Mouse (Mus musculus): ENCODE data around the gene Camk2d. TPM values are rescaled to one million over a fixed set of nuclear protein-coding genes. Genes with fewer than 3 reads are reported as not detected.
A peak's percentile ranks its signal among the peaks of the same experiment; 100 is the strongest.

Camk2d gene
- total and polyA plus RNA-seq, 3 experiments, result 66.1 to 80.4 (median 77.3) TPM

DNA sequence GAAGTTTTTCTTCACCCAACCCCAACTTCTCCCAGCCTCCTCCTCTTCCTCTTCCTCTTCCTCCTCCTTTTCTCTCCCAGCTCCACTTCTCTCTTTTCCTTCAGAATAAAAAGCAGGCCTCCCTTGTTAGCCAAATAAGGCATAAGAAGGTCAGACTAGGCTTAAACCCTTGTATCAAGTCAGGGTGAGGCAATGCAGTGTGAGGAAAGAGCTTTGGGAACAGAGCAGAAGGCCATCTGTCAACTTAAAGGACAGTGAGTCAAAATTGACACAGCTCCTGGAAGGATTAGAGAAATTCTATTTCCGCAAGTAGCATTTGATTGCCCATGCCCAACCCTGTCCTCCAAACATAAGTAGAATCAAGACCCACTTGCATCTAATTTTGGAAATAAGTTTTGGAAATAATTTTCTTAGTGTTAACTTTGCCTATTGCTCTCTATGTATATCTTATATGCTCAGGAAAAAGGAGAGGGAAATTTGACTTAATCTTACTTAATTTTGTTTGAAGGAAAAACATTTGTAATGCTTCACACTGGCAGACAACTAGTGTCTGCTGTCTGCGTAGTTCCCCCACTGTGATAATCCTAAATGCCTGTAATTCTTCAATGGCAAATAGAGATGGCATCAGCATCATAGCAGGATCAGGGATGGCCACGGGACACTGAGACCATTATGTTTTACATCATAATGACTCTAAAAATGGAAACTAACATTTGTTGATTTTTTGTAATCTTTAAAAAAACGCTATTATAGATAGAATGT lies 16.8 kb downstream of the Camk2d start:
- TF ChIP-seq MAFK (IDR thresholded peaks at IDR 0.05; ENCODE audit: insufficient replicate concordance, low read length) (no peak), RAD21 (IDR thresholded peaks at IDR 0.05; ENCODE audit: low read depth, low read length) (no peak), ETS1 (conservative IDR thresholded peaks at IDR 0.05; ENCODE audit: low read depth, low read length) (no peak), USF1 (IDR thresholded peaks at IDR 0.05; ENCODE audit: low read depth, low read length) (no peak), TBP (conservative IDR thresholded peaks at IDR 0.05; ENCODE audit: low read depth, low read length) (no peak), JUN (IDR thresholded peaks at IDR 0.05; ENCODE audit: insufficient read depth, low read depth, low read length) (no peak), CTCF (conservative IDR thresholded peaks at IDR 0.05 in 1 of 2, IDR thresholded peaks at IDR 0.05 in 1 of 2; ENCODE audit: low read depth in 2 of 2, low read length in 2 of 2) (no peak), USF2 (conservative IDR thresholded peaks at IDR 0.05; ENCODE audit: low read depth, low read length) (no peak), NRF1 (IDR thresholded peaks at IDR 0.05; ENCODE audit: low read depth, low read length) (no peak), POLR2A (IDR thresholded peaks at IDR 0.05; ENCODE audit: low read depth, low read length) (no peak), HCFC1 (IDR thresholded peaks at IDR 0.05; ENCODE audit: low read depth, low read length) (no peak), MAZ (IDR thresholded peaks at IDR 0.05; ENCODE audit: low read depth, low read length) (no peak)
- H3K4me1 ChIP-seq (ENCODE audit: control insufficient read depth in 1 of 2, insufficient read depth in 2 of 2), result peaks cover 4 to 62% of the 10 kb centered on the region in 2 experiments; a peak in 3 of 4 replicates
- H3K79me2 ChIP-seq (replicated peaks; ENCODE audit: control insufficient read depth, extremely low read depth, insufficient read depth, poor library complexity, severe bottlenecking), result peaks cover 74% of the 10 kb centered on the region
- peaks cover 15% of the 10 kb centered on the region for H3K9me3 ChIP-seq (replicated peaks; ENCODE audit: low read length)
- no peak for DNase-seq (ENCODE audit: extremely low read depth)
- H3K4me2 ChIP-seq (ENCODE audit: insufficient read depth, low read depth, poor library complexity, severe bottlenecking), result peak overlapping the region; percentile 98
- in situ Hi-C loops (cut with MboI; ENCODE audit: low pct_ligation_motif_present, low pct_unique_long_range_greater_than_20kb, low sequenced_read_pairs), result no loop called here
- H3K36me3 ChIP-seq (replicated peaks in 1 of 2; ENCODE audit: control insufficient read depth in 1 of 2, insufficient read depth in 1 of 2, low read length in 1 of 2), result peaks cover 12 to 26% of the 10 kb centered on the region in 2 experiments
- peak overlapping the region; percentile 78 for H3K9ac ChIP-seq (ENCODE audit: insufficient read depth, low read depth)
- no peaks in the 10 kb centered on the region for H3K27me3 ChIP-seq (replicated peaks)
- peak overlapping the region; percentile 89 for H3K27ac ChIP-seq (ENCODE audit: insufficient read depth, low read depth)
- dilution Hi-C loops (cut with MboI; ENCODE audit: extremely low pct_ligation_motif_present, extremely low pct_unique_long_range_greater_than_20kb, low sequenced_read_pairs), result no loop called here
- peak overlapping the region in 1 of 3 experiments; percentile 36 for H3K4me3 ChIP-seq (replicated peaks in 1 of 3; ENCODE audit: low read depth in 2 of 3, low read length in 2 of 3, poor library complexity in 1 of 3)

- H3K4me3 ChIP-seq (replicated peaks in 1 of 3; ENCODE audit: low read depth in 2 of 3, low read length in 2 of 3, poor library complexity in 1 of 3), result peak overlapping the region; percentile 20 to 36 (median 35)
- 0 out of 2 replicates have a peak, but pooled peaks have one; percentile 46 for TF ChIP-seq TCF12 (IDR thresholded peaks at IDR 0.05; ENCODE audit: low read depth, low read length)
- peak; percentile 87 for TF ChIP-seq ETS1 (conservative IDR thresholded peaks at IDR 0.05; ENCODE audit: low read depth, low read length)
- TF ChIP-seq MAX (IDR thresholded peaks at IDR 0.05; ENCODE audit: low read length), result no peak
- TF ChIP-seq JUN (IDR thresholded peaks at IDR 0.05; ENCODE audit: insufficient read depth, low read depth, low read length), result no peak
- no peak for TF ChIP-seq ZMIZ1 (IDR thresholded peaks at IDR 0.05; ENCODE audit: low read depth, low read length)
- no peak; the same call in 1 of the 2 replicates for TF ChIP-seq RAD21 (IDR thresholded peaks at IDR 0.05; ENCODE audit: low read depth, low read length)
- peak; percentile 59 for TF ChIP-seq ZNF384 (IDR thresholded peaks at IDR 0.05; ENCODE audit: low read depth, low read length)
- TF ChIP-seq MEF2A (IDR thresholded peaks at IDR 0.05; ENCODE audit: borderline replicate concordance, low read depth, low read length), result peak; percentile 92
- TF ChIP-seq USF2 (conservative IDR thresholded peaks at IDR 0.05; ENCODE audit: low read depth, low read length), result no peak
- TF ChIP-seq MAZ (IDR thresholded peaks at IDR 0.05; ENCODE audit: low read depth, low read length), result no peak
- peak; percentile 69; the same call in 1 of the 2 replicates for TF ChIP-seq BHLHE40 (IDR thresholded peaks at IDR 0.05; ENCODE audit: low read depth, low read length)
- peak; percentile 94 for TF ChIP-seq IRF4 (IDR thresholded peaks at IDR 0.05; ENCODE audit: low read depth, low read length)
- TF ChIP-seq SMC3 (IDR thresholded peaks at IDR 0.05; ENCODE audit: low read depth, low read length), result 0 out of 2 replicates have a peak, but pooled peaks have one; percentile 3
- peak; percentile 46; the same call in 1 of the 2 replicates for TF ChIP-seq CHD2 (IDR thresholded peaks at IDR 0.05; ENCODE audit: low read length)
- TF ChIP-seq ELF1 (IDR thresholded peaks at IDR 0.05; ENCODE audit: low read depth, low read length), result no peak
- no peak for TF ChIP-seq POLR2AphosphoS2 (IDR thresholded peaks at IDR 0.05; ENCODE audit: low read depth, low read length)
- TF ChIP-seq USF1 (IDR thresholded peaks at IDR 0.05; ENCODE audit: low read depth, low read length), result no peak
- TF ChIP-seq EP300 (IDR thresholded peaks at IDR 0.05; ENCODE audit: low read length), result peak; percentile 95
- TF ChIP-seq ZKSCAN1 (IDR thresholded peaks at IDR 0.05; ENCODE audit: borderline replicate concordance, low read depth, low read length), result no peak
- TF ChIP-seq MAFK (IDR thresholded peaks at IDR 0.05; ENCODE audit: insufficient replicate concordance, low read length), result 0 out of 2 replicates have a peak, but pooled peaks have one; percentile 64
- no peak for TF ChIP-seq PAX5 (IDR thresholded peaks at IDR 0.05; ENCODE audit: low read length)
- no peak for TF ChIP-seq NELFE (IDR thresholded peaks at IDR 0.05; ENCODE audit: low read depth, low read length)
- 0 out of 2 replicates have a peak, but pooled peaks have one; percentile 55 for TF ChIP-seq RCOR1 (conservative IDR thresholded peaks at IDR 0.05; ENCODE audit: low read depth, low read length)
- no peak for TF ChIP-seq CTCF (conservative IDR thresholded peaks at IDR 0.05 in 1 of 2, IDR thresholded peaks at IDR 0.05 in 1 of 2; ENCODE audit: low read depth in 2 of 2, low read length in 2 of 2)
These were observed 17.5 kb downstream of the Camk2d start for GRCm38 (mm10) chr3:126613510-126614128.

More at GRCm38 (mm10) chr3:126613510-126614128, 17.5 kb downstream of the Camk2d start:
- peak overlapping the region; percentile 11 for H3K9ac ChIP-seq (ENCODE audit: insufficient read depth, low read depth)
- dilution Hi-C loops (cut with MboI; ENCODE audit: extremely low pct_ligation_motif_present, extremely low pct_unique_long_range_greater_than_20kb, low sequenced_read_pairs), result no loop called here
- no peak for DNase-seq (ENCODE audit: extremely low read depth)
- H3K4me2 ChIP-seq (ENCODE audit: insufficient read depth, low read depth, poor library complexity, severe bottlenecking), result peak overlapping the region; percentile 32
- H3K4me1 ChIP-seq (ENCODE audit: control insufficient read depth in 1 of 2, insufficient read depth in 2 of 2), result peaks cover 4 to 60% of the 10 kb centered on the region in 2 experiments; a peak in 3 of 4 replicates
- peaks cover 15% of the 10 kb centered on the region for H3K9me3 ChIP-seq (replicated peaks; ENCODE audit: low read length)
- in situ Hi-C loops (cut with MboI; ENCODE audit: low pct_ligation_motif_present, low pct_unique_long_range_greater_than_20kb, low sequenced_read_pairs), result no loop called here
- H3K36me3 ChIP-seq (replicated peaks in 1 of 2; ENCODE audit: control insufficient read depth in 1 of 2, insufficient read depth in 1 of 2, low read length in 1 of 2), result peaks cover 7 to 30% of the 10 kb centered on the region in 2 experiments
- H3K79me2 ChIP-seq (replicated peaks; ENCODE audit: control insufficient read depth, extremely low read depth, insufficient read depth, poor library complexity, severe bottlenecking), result peaks cover 74% of the 10 kb centered on the region
- no peaks in the 10 kb centered on the region for H3K27me3 ChIP-seq (replicated peaks)
- peak overlapping the region; percentile 94 for H3K27ac ChIP-seq (ENCODE audit: insufficient read depth, low read depth)

Measured in CH12.LX (cell line).